Mouse (Mus musculus): ENCODE measurements at regions not wholly inside any gene's neighbourhood (a gene's known extent, or its start where the extent isn't known, plus 50 kb on each side); places are given as distances from the start of the nearest gene placed in this dataset.

DNA sequence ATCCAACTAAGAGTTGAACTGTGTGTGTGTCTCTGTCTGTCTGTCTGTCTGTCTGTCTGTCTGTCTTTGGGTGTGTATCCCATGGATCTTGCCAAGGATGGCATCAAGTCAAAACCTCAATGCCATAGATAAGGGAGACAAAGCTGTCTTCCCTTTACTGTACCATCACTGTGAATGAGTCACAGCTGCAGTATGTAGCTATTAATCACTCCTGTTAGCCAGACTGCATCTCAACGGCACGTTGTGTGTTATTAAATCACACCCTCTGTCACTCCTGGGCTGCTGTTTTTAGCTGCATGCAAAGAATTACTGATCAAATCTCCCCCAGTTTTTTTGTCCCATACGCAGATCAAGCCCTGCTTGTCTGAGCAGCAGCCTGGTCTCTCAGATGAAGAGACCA is 91.6 kb downstream of the Cbln1 start:
- no peaks in the 10 kb centered on the region for H3K27me3 ChIP-seq (ENCODE audit: control insufficient read depth, insufficient read depth, low read length)
- H3K27ac ChIP-seq: no peak overlapping the region
- DNase-seq (ENCODE audit: low read depth in 3 of 3, low spot score in 3 of 3) (no peak), ATAC-seq (ENCODE audit: insufficient read depth) (no peak)
- no peaks in the 10 kb centered on the region for H3K36me3 ChIP-seq (replicated peaks; ENCODE audit: control insufficient read depth, insufficient read depth, low read depth)
- H3K4me2 ChIP-seq (ENCODE audit: low read depth): no peak overlapping the region
- no peak overlapping the region for H3K9ac ChIP-seq (replicated peaks)
- TF ChIP-seq CTCF (IDR thresholded peaks at IDR 0.05; ENCODE audit: low read depth) (no peak), EP300 (IDR thresholded peaks at IDR 0.05; ENCODE audit: low read depth) (no peak)
- H3K4me1 ChIP-seq (replicated peaks; ENCODE audit: control insufficient read depth in 2 of 2, insufficient read depth in 2 of 2, low read length in 1 of 2): no peaks in the 10 kb centered on the region
- WGBS (ENCODE audit: insufficient replicate concordance): 59% methylated on average over 3 of the region's 3 CpGs
- no peaks in the 10 kb centered on the region for H3K9me3 ChIP-seq (ENCODE audit: control insufficient read depth, low read length)
- no peak overlapping the region for H3K4me3 ChIP-seq (ENCODE audit: insufficient read depth in 1 of 2, low read depth in 2 of 2, low read length in 2 of 2)

DNA sequence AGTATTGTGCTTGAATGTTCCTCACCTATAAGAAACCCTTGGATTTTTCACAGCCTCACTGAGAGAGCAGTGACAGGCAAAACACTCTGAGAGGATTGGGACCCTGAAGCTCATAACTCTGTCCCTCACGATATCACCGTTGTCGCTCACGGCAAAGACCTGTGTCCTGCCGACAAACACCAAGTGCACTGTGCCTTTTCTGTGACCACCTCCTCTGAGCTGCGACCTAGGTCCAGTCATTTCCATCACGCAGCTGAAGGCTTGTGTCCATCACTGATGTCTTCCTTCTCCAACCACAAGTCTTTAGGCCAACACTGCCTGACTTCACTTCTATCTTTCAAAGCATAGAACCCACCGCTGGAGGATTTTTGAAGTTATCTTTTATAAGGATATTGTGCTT is 93.1 kb downstream of the Cbln1 start:
- no peaks in the 10 kb centered on the region for H3K4me1 ChIP-seq (replicated peaks; ENCODE audit: control insufficient read depth in 2 of 2, insufficient read depth in 2 of 2, low read length in 1 of 2)
- ATAC-seq (ENCODE audit: insufficient read depth) (no peak), DNase-seq (ENCODE audit: low read depth in 3 of 3, low spot score in 3 of 3) (no peak)
- no peaks in the 10 kb centered on the region for H3K9me3 ChIP-seq (ENCODE audit: control insufficient read depth, low read length)
- TF ChIP-seq CTCF (IDR thresholded peaks at IDR 0.05; ENCODE audit: low read depth) (no peak), EP300 (IDR thresholded peaks at IDR 0.05; ENCODE audit: low read depth) (no peak)
- no peak overlapping the region for H3K4me3 ChIP-seq (ENCODE audit: insufficient read depth in 1 of 2, low read depth in 2 of 2, low read length in 2 of 2)
- WGBS (ENCODE audit: insufficient replicate concordance): 69% methylated on average over 8 of the region's 8 CpGs
- H3K9ac ChIP-seq (replicated peaks): no peak overlapping the region
- no peak overlapping the region for H3K27ac ChIP-seq
- H3K36me3 ChIP-seq (replicated peaks; ENCODE audit: control insufficient read depth, insufficient read depth, low read depth): no peaks in the 10 kb centered on the region
- no peaks in the 10 kb centered on the region for H3K27me3 ChIP-seq (ENCODE audit: control insufficient read depth, insufficient read depth, low read length)
- H3K4me2 ChIP-seq (ENCODE audit: low read depth): no peak overlapping the region

DNA sequence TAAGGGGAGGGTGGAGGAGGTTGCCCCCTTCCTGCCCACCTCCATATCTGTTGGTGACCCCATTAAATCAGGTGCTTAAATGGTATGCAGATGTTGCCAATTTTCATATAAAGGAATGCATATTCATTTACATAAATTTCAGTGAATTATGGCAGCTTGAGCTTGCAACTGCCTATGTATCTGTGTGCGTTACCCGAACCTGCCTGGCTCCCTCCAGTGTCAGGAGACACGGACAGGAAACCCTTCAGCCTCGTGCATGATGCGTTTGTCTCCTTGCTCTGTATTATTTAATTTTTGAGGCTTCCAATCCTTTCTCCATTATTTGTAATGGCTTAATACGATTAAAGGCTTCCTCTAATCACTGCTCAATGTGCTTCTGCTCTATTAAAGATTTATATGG is 98.4 kb downstream of the Cbln1 start:
- Histone ChIP-seq H3K9me3 (ENCODE audit: control insufficient read depth, low read length) (no peaks in the 10 kb centered on the region), H3K4me1 (replicated peaks; ENCODE audit: control insufficient read depth in 2 of 2, insufficient read depth in 2 of 2, low read length in 1 of 2) (no peaks in the 10 kb centered on the region), H3K36me3 (replicated peaks; ENCODE audit: control insufficient read depth, insufficient read depth, low read depth) (no peaks in the 10 kb centered on the region), H3K4me2 (ENCODE audit: low read depth) (no peak overlapping the region), H3K27ac (no peak overlapping the region), H3K4me3 (ENCODE audit: insufficient read depth in 1 of 2, low read depth in 2 of 2, low read length in 2 of 2) (no peak overlapping the region), H3K9ac (replicated peaks) (no peak overlapping the region), H3K27me3 (ENCODE audit: control insufficient read depth, insufficient read depth, low read length) (no peaks in the 10 kb centered on the region)
- no peak for TF ChIP-seq CTCF (IDR thresholded peaks at IDR 0.05; ENCODE audit: low read depth)
- no peak for TF ChIP-seq EP300 (IDR thresholded peaks at IDR 0.05; ENCODE audit: low read depth)
- DNase-seq (ENCODE audit: low read depth in 3 of 3, low spot score in 3 of 3) (no peak), ATAC-seq (ENCODE audit: insufficient read depth) (no peak)
- 59% methylated on average over 6 of the region's 6 CpGs for WGBS (ENCODE audit: insufficient replicate concordance)

DNA sequence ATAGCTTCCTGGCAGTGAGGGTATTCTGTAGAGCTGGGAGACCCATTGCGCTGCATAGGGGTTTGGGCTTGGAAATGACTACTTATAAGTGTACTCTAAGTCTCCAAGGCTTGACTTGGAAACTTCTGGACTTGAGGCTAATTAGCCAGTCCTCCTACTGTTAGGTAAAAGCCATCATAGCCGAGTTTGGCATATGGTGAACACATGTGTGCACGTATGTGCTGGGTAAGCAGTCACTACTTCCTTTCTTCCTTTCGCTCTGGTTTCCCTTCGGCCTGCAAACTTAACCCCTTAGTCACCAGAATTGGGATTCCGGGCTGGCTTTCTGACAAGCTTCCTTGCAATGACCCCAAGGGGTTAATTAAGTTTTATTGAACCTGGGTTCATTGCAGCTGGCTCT is 98.9 kb downstream of the Cbln1 start:
- Histone ChIP-seq H3K9me3 (ENCODE audit: control insufficient read depth, low read length) (no peaks in the 10 kb centered on the region), H3K4me2 (ENCODE audit: low read depth) (no peak overlapping the region), H3K4me1 (replicated peaks; ENCODE audit: control insufficient read depth in 2 of 2, insufficient read depth in 2 of 2, low read length in 1 of 2) (no peaks in the 10 kb centered on the region), H3K9ac (replicated peaks) (no peak overlapping the region), H3K4me3 (ENCODE audit: insufficient read depth in 1 of 2, low read depth in 2 of 2, low read length in 2 of 2) (no peak overlapping the region), H3K36me3 (replicated peaks; ENCODE audit: control insufficient read depth, insufficient read depth, low read depth) (no peaks in the 10 kb centered on the region), H3K27me3 (ENCODE audit: control insufficient read depth, insufficient read depth, low read length) (no peaks in the 10 kb centered on the region), H3K27ac (no peak overlapping the region)
- 17% methylated on average over 6 of the region's 6 CpGs for WGBS (ENCODE audit: insufficient replicate concordance)
- DNase-seq (ENCODE audit: low read depth in 3 of 3, low spot score in 3 of 3) (no peak), ATAC-seq (ENCODE audit: insufficient read depth) (no peak)
- TF ChIP-seq EP300 (IDR thresholded peaks at IDR 0.05; ENCODE audit: low read depth): no peak
- no peak for TF ChIP-seq CTCF (IDR thresholded peaks at IDR 0.05; ENCODE audit: low read depth)

DNA sequence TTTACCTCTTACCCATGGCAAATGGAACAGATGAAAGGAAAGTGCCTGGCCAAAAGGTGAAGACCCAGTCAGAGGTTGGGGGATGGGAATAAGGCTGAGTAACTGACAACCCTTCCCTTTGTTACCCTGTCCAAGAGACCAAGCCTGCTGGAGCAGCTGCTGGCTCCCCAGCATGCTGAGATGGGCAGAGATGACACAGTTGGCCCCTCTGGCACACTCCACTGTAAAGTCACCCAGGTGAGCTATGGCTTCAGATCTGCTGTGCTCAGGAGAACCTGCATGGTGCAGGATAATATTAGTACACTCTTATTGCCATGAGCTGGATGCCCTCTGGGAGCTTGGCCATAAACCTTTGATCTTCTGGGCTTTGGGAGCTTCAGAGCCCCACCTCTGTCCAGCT is 100.3 kb downstream of the Cbln1 start:
- ATAC-seq (ENCODE audit: insufficient read depth): no peak

DNA sequence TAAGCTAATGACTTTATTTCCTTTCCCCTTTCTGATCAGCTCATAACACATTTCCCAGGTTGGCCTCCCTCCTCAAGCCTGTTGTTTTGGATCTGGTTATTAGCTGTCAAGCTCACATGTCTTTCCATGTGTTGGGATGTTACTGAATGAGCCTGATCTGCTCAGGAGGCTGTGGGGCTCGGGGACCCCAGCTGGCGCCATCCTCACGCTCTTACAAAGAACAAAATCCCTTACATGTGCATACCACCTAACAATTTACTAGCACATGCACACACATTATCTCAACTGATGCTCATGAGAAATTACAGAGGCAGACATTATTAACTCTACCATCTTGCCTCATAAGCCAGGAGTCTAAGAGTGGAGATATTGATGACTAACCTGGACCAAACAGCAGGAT is 102.2 kb downstream of the Cbln1 start:
- DNase-seq (ENCODE audit: low read depth in 3 of 3, low spot score in 3 of 3) (no peak), ATAC-seq (ENCODE audit: insufficient read depth) (no peak)
- no peak overlapping the region for H3K4me2 ChIP-seq (ENCODE audit: low read depth)
- no peak for TF ChIP-seq CTCF (IDR thresholded peaks at IDR 0.05; ENCODE audit: low read depth)
- TF ChIP-seq EP300 (IDR thresholded peaks at IDR 0.05; ENCODE audit: low read depth): no peak
- H3K27me3 ChIP-seq (ENCODE audit: control insufficient read depth, insufficient read depth, low read length): no peaks in the 10 kb centered on the region
- no peaks in the 10 kb centered on the region for H3K4me1 ChIP-seq (replicated peaks; ENCODE audit: control insufficient read depth in 2 of 2, insufficient read depth in 2 of 2, low read length in 1 of 2)
- H3K36me3 ChIP-seq (replicated peaks; ENCODE audit: control insufficient read depth, insufficient read depth, low read depth): no peaks in the 10 kb centered on the region
- WGBS (ENCODE audit: insufficient replicate concordance): 63% methylated on average over 3 of the region's 3 CpGs
- no peaks in the 10 kb centered on the region for H3K9me3 ChIP-seq (ENCODE audit: control insufficient read depth, low read length)
- H3K4me3 ChIP-seq (ENCODE audit: insufficient read depth in 1 of 2, low read depth in 2 of 2, low read length in 2 of 2): no peak overlapping the region
- H3K27ac ChIP-seq: no peak overlapping the region
- H3K9ac ChIP-seq (replicated peaks): no peak overlapping the region

More for the DNA sequence above, 100.3 kb downstream of the Cbln1 start:
- Histone ChIP-seq H3K4me1 (replicated peaks; ENCODE audit: control insufficient read depth in 2 of 2, insufficient read depth in 2 of 2, low read length in 1 of 2) (no peaks in the 10 kb centered on the region), H3K4me2 (ENCODE audit: low read depth) (no peak overlapping the region), H3K27me3 (ENCODE audit: control insufficient read depth, insufficient read depth, low read length) (no peaks in the 10 kb centered on the region), H3K9me3 (ENCODE audit: control insufficient read depth, low read length) (no peaks in the 10 kb centered on the region), H3K4me3 (ENCODE audit: insufficient read depth in 1 of 2, low read depth in 2 of 2, low read length in 2 of 2) (no peak overlapping the region), H3K36me3 (replicated peaks; ENCODE audit: control insufficient read depth, insufficient read depth, low read depth) (no peaks in the 10 kb centered on the region), H3K9ac (replicated peaks) (no peak overlapping the region), H3K27ac (no peak overlapping the region)
- DNase-seq (ENCODE audit: low read depth in 3 of 3, low spot score in 3 of 3): no peak
- no peak for TF ChIP-seq EP300 (IDR thresholded peaks at IDR 0.05; ENCODE audit: low read depth)
- no peak for TF ChIP-seq CTCF (IDR thresholded peaks at IDR 0.05; ENCODE audit: low read depth)
